Mouse (Mus musculus): Measurements from ENCODE around the gene Cox6b2. TPM values are rescaled to one million over a fixed set of nuclear protein-coding genes. Genes with fewer than 3 reads are reported as not detected.
A peak's percentile ranks its signal among the peaks of the same experiment; 100 is the strongest.

The Cox6b2 gene
- total RNA-seq, 2 experiments from 2014 or later: 1.3 to 3.8 TPM

- no peak for DNase-seq (ENCODE audit: low spot score in 2 of 2)
- no peak within 1 kb of the TSS for H3K4me3 ChIP-seq
- no peak for TF ChIP-seq CTCF (conservative IDR thresholded peaks at IDR 0.05)
- no peak within 1 kb of the TSS for H3K27ac ChIP-seq
Observed at GRCm38 (mm10) chr7:4782759-4783158, 29.9 kb upstream of the Cox6b2 start, which contains the start of the genes Il11 and Tmem190. Il11 (minus strand) TSS chr7:4782859. Tmem190 (plus strand) TSS chr7:4782937.

- no peak for DNase-seq (ENCODE audit: low spot score in 2 of 2)
- Histone ChIP-seq H3K4me3 (no peak overlapping the region), H3K27ac (no peak overlapping the region)
- TF ChIP-seq CTCF (conservative IDR thresholded peaks at IDR 0.05): no peak
Observed at GRCm38 (mm10) chr7:4782130-4782529, 29.2 kb upstream of the Cox6b2 start.

GRCm38 (mm10) chr7:4779921-4780320, 27.0 kb upstream of the Cox6b2 start:
- DNase-seq (ENCODE audit: low spot score in 2 of 2): no peak
- H3K4me3 ChIP-seq: no peak overlapping the region
- no peak overlapping the region for H3K27ac ChIP-seq
- TF ChIP-seq CTCF (conservative IDR thresholded peaks at IDR 0.05): no peak

GRCm38 (mm10) chr7:4777851-4778637, 25.1 kb upstream of the Cox6b2 start:
- no peak for DNase-seq (ENCODE audit: low spot score in 2 of 2)
- Histone ChIP-seq H3K27ac (no peak overlapping the region), H3K4me3 (no peak overlapping the region)
- no peak for TF ChIP-seq CTCF (conservative IDR thresholded peaks at IDR 0.05)

- DNase-seq (ENCODE audit: low spot score in 2 of 2): no peak
- no peak for TF ChIP-seq CTCF (conservative IDR thresholded peaks at IDR 0.05)
- Histone ChIP-seq H3K4me3 (peak overlapping the region; percentile 43), H3K27ac (no peak overlapping the region)
Observed at GRCm38 (mm10) chr7:4776861-4777830, 24.3 kb upstream of the Cox6b2 start.

GRCm38 (mm10) chr7:4776131-4776530, 23.2 kb upstream of the Cox6b2 start:
- no peak for TF ChIP-seq CTCF (conservative IDR thresholded peaks at IDR 0.05)
- H3K4me3 ChIP-seq: no peak overlapping the region

GRCm38 (mm10) chr7:4771202-4771601, 18.3 kb upstream of the Cox6b2 start, which contains the start of gene Fam71e2:
Fam71e2 (minus strand) TSS chr7:4771302.
- no peak for DNase-seq (ENCODE audit: low spot score in 2 of 2)
- Histone ChIP-seq H3K27ac (no peak within 1 kb of the TSS), H3K4me3 (no peak within 1 kb of the TSS)
- no peak for TF ChIP-seq CTCF (conservative IDR thresholded peaks at IDR 0.05)

More at GRCm38 (mm10) chr7:4776131-4776530, 23.2 kb upstream of the Cox6b2 start:
- H3K27ac ChIP-seq: no peak overlapping the region
- DNase-seq (ENCODE audit: low spot score in 2 of 2): no peak

- H3K4me3 ChIP-seq: no peak overlapping the region
- H3K27ac ChIP-seq: peak overlapping the region; percentile 58
- TF ChIP-seq CTCF (conservative IDR thresholded peaks at IDR 0.05): no peak
- no peak for DNase-seq (ENCODE audit: low spot score in 2 of 2)
Observed at GRCm38 (mm10) chr7:4764946-4765710, 12.2 kb upstream of the Cox6b2 start.

GRCm38 (mm10) chr7:4759670-4760069, 6.8 kb upstream of the Cox6b2 start:
- Histone ChIP-seq H3K4me3 (no peak overlapping the region), H3K27ac (no peak overlapping the region)
- DNase-seq (ENCODE audit: low spot score in 2 of 2): no peak
- no peak for TF ChIP-seq CTCF (conservative IDR thresholded peaks at IDR 0.05)

- Histone ChIP-seq H3K27ac (no peak overlapping the region), H3K4me3 (peak overlapping the region; percentile 37)
- no peak for DNase-seq (ENCODE audit: low spot score in 2 of 2)
- no peak for TF ChIP-seq CTCF (conservative IDR thresholded peaks at IDR 0.05)
Observed at GRCm38 (mm10) chr7:4751971-4752820, 698 bp downstream of the Cox6b2 start.

- DNase-seq (ENCODE audit: low spot score in 2 of 2): no peak
- no peak overlapping the region for H3K4me3 ChIP-seq
- no peak for TF ChIP-seq CTCF (conservative IDR thresholded peaks at IDR 0.05)
- H3K27ac ChIP-seq: no peak overlapping the region
Observed at GRCm38 (mm10) chr7:4749169-4749568, 3.7 kb downstream of the Cox6b2 start.
